Mouse (Mus musculus): ENCODE data around the gene Cyfip2.

The Cyfip2 gene

DNA sequence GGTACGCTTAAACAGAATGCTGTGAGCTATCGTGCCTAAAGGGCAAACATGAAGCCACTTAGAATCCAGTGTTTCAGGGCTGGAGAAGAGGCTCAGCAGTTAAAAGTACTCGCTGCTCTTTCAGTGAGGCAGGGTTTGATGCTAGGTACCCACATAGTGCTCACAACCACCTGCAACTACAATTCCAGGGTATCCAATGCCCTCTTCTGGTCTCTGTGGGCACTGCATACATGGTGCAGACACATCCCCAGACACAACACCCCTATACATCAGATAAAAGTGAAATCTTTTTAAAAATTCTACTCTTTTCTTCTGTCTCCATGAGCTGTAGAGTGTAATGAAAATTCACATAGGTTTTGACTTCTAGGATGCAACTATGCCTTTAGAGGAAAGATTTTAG lies 38.7 kb downstream of the Cyfip2 start:
- DNase-seq: no peak

DNA sequence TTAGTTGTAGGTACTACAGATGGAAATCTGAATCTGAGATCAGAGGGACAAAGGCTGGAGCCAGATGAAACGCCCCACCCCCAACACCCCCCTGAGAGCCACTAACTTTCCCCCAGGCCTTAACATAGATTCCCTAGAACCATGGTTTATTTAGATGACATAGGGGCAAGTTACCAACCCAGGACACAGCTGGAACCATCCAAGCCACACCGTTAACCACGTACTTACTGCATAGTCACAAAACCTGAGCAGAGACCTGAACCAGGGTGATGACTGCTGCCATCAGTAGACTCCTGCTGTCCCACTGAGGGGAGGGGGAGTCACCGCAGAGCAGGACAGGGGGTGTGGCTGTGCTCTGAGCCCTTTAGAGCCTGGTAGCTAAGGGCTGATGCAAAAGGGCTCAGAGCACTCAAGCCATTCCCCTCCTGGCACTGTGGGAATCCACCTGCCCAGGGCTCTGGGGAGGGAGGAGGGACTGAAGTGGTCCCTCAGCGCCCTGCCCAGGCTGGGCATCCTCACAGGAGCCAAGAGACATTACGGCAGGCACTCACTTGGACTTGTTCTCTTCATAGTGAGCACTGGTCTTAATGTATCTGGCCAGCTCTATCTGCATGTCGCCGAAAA lies 40.5 kb downstream of the Cyfip2 start:
- DNase-seq: no peak

DNA sequence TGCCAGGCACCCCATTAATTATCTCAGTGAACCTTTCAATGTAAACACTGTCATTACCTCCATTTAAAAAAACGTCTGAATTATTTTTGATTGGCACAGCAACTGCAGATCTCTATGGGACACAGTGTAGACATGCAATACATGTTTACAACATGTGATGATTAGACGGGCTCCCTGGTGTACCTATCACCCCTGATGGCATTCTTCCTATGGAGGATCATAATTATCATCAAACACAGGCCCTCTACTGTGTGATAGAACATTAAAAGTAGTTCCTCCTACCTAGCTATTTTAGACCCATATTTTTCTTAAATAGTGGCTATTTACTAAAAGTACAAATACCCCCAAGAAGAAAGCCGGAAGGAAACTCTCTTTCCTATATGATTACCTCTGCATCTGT lies 42.8 kb downstream of the Cyfip2 start:
- no peak for DNase-seq

DNA sequence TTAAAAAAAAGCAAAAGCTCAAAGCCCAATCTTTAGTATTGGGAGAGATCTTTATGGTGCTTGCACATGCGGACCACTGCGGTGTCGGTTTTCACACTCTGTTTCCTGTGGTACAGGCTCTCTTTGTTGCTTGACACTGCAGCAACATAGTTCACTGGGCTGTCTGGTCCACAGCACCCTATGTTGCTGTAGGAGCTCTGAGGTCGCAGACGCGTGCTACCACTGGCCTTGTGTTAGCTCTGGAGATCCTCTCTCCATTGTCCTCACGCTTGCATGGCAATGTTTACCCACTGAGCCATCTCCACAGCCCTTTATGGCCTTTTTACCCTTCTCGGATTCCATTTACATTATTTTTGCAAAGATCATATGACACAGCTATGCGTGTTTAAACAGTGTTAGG lies 43.3 kb downstream of the Cyfip2 start:
- no peak for DNase-seq

DNA sequence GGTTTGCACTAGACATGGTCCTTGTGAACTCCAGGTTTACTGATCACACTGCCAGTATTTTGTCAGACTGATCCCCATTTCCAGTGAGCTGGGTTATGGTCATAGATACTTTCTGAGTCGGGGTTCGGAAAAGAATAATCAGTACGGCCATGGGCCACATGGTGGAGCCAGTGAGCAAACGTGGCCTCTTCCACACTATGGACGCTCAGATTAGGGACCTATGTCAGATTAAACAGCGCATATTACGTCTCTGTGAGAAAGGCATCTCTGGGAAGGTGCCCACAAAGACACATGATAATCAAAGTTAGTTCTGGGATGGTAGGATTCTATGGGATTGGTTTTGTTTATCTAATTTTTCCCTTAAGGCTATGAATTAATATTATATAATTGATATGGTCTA lies 43.7 kb downstream of the Cyfip2 start:
- DNase-seq: peak; percentile 67

DNA sequence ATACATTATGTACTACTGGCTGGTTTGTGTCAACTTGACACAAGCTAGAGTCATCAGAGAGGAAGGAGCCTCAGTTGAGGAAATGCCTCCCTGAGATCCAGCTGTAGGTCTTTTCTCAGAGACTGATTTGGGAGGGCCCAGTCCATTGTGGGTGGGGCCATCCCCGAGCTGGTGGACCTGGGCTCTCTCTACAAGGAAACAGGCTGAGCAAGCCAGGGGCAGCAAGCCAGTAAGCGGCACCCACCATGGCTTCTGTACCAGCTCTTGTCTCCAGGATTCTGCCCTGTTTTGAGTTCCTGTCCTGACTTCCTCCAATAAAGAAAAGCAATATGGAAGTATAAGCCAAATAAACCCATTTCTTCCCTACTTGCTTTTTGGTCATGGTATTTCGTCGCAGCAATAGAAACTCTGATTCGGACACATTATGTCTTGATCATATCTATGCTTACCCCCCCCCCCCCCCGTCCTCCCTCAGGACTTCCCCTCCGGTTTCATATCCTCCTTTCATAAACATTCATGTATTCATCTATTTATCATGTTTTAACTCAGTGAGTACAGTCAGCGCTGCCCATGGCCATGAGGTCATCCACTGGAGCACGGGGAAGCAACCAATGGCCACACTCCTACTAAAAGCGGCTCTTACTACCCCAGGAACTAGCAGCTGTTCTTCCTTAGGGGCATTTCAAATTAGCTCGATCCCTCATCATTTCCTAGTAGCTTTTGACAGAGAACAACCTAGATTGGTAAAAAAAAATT lies 47.5 kb downstream of the Cyfip2 start:
- DNase-seq: no peak

DNA sequence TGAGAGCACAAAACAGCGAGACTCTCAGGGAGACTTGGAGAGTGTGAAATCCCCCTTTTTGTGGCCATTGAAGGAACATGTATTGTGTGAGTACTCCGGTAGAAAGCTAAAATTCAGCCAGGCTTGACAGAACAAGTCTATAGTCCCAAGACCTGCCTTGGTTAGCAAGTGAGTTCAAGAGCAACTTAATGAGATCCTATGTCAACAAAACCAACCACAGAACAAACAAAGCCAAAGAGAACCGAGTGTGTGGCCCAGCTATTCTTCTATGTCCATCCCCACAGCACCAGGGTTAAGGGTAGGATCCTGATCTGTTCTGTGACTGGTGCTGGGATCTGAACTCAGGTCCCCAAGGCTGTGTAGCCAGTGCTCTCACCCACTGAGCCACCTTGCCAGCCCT lies 48.1 kb downstream of the Cyfip2 start:
- no peak for DNase-seq

DNA sequence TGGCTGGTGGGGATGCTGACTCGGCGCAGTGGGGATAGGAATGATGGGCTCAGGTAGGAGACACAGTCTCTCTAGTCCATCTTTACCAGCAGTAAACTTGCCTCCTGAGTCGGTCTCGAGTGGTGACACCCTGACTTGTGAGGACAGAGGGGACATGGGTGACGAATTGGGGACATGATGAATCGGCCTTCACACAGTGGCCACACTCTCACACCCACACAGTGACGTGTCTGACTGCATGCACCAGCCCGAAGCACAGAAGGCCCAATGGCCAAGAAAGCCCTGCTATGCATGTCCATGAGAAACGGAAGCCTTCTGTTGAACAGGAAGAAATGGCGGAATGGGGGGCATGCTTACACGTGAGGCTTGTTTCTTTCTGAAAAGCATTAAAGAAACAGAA lies 49.4 kb downstream of the Cyfip2 start:
- no peak for DNase-seq

DNA sequence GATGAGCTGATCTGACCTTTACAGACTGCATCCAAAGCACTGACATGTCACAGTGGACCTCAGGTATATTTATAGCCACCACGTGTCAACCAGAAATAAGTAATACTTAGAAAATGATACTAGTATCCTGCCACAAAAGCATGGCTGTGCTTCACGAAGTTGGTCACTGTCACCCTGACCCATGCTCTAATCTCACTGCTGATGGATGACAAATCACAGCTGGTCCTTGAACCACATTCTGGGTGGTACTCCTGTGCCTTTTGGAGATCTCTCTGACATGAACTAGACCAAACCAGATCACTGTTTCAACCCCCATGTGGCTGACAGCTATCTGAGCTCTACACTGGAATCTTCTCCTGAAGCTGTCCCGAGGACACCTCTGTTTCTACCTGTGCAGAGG lies 49.8 kb downstream of the Cyfip2 start:
- no peak for DNase-seq

DNA sequence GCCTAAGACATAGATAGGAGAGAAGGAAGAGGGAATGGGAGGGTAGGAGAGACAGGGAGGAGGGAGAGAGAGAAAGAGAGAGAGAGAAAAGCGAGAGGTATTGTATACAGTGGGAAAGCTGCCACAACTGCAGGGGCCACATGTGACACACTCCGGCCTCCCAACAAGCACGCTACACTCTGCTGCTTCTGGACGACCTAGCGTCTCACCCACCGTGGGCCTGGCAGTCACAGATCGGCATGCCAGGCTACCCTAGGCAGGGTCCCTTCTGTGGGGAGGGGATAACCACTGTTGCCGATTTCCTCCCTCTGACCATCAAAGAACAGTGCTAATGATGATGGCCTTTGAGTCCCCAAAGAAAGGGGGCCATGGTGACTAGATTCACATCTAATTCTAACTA lies 53.9 kb downstream of the Cyfip2 start:
- no peak for DNase-seq

DNA sequence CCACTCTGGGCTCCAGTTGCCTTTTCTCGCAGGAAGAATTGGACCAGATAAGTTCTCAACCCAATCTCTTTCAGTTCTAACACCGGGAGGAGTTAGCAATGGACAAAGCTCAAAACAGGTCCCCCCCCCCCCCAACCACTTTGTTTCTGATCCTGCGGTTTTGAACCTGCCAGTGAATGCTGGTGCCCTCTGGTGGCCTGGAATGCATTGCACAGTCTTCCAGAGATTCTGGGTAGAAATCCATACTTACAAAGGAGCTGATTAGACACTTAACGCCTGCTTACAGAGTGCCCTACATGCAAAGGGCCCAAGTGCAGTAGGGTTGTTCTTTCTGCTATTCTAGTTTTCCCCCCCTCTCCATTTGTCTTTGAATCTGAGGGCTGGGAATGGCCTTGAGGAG lies 54.5 kb downstream of the Cyfip2 start:
- DNase-seq: peak; percentile 49

DNA sequence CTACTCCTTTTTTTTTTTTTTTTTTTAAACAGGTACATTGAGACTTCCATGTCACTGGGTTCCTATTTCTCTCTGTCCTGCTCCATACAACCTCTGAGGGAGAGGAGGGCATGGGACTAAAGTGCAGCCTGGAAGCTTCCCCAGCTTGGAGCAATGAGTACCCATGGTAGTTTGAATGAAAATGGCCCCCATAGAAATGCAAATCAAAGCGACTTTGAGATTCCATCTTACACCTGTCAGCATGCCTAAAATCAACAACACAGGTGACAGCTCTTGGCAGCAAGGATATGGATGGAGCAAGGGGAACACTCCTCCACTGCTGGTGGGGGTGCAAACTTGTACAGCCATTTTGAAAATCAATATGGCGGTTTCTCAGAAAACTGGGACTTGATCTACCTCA lies 57.4 kb downstream of the Cyfip2 start:
- DNase-seq: no peak

DNA sequence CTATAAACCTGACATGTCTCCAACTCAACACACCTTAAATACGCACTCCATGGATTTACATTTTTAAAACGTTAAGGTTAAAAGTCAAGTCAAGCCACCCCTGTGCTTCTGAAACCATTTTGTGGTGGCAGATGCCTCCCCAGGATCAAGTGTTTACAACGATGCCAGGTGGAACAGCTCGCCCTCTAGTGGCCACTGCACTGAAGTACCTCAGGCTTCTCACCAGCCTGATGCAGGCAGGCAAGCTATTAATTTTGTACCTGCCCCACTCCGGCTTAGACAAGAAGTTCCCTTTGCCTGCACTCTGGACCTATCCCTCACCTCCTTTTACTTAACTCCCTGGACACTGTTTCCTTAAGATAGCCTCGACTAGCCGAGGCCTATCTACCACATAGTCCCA lies 60.7 kb downstream of the Cyfip2 start:
- peak; percentile 75 for DNase-seq

DNA sequence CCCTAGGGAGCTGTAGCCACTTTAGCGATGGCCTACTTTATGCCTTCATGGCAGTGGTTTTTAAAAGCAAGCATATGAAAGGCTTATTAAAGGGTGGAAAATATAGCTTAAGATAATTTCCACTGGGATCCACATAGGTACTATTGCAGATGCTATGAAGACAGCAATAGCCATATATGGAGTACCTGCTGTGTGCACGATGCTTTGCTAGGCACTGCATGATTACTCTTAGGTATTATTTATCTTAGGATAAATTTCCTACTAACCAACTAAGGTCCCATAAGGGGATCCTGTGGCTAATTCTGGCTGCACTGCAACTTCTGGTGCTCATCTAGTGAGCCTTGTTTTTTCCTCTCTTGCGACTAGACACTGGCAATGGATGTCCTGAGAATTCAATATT lies 64.3 kb downstream of the Cyfip2 start:
- no peak for DNase-seq

DNA sequence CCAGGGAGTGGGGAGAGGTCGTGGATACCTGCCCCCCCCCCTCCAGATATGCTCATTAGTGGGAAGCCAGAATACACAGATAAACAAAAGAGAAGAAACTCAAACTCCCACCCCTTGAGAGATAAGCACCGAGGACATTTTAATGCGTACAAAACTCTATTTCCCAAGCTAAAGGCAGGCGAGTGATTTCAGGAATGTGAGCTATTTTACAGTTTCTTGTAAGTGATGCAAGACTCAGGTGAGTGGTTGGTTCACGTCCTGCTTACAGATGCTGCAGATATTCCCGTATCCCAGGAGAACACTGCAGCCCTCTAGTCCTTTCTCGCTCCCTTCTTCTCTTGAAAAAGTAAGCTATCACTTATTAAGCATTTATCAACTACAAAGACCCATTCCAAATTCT lies 66.3 kb downstream of the Cyfip2 start:
- DNase-seq: no peak

DNA sequence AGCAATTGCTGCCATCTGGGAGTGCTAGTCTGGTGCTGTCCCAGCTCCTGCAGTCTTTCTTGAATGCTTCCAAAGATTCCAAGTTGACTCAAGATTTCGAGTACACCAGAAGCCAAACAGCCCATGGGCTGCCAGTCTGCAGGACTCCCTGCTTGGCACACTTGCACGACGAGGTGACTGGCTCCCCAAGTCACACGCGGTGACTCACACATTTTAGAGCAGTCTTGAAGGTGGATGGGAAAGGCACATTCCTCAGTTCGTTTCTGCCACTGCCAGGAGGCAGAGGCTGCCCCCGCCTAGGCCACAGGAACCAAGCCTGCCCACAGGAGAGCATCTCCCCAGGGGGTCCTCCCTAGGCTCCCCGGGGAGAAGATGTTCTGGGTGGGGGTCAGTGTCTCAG lies 66.7 kb downstream of the Cyfip2 start:
- no peak for DNase-seq

DNA sequence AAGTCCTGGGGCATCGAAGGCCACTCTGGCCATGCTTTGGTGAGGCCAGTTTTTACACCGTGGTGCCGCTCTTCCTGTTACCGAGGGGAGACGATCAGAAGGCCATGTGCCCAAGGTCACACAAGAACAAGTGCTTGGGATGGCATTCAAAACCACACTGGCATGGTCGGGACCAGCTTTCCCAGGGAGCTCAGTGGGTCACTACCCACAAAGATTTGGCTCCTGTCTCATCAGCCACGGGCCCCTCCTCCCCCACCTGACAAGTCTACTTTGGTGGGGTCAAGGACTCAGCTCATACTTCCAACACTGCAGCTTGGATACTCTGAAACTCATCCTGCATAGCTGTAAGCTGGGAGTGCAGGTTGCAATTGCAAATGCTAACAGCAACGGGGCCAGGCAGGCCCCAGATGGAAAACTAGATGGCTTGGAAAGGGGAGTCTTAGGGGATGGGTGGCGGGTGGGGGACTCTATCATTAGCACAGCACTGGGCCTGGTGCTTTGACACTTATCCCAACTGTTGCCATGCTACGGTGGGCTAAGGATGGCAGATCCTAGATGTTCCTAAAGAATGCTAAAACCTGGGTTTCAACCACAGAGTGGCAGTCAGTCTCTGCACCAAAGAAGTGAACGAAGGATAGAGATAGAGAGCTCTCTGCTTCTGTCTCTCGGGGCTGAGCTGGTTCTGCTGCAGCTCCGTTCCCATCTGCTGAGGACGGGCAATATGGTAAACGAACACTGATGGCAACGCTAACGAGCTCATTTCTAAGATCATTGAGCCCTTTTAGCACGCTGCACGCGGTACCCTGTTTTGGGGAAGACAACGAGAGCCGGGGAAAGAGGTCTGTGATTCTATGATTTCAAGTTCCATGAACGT lies 67.7 kb downstream of the Cyfip2 start:
- no peak for DNase-seq

DNA sequence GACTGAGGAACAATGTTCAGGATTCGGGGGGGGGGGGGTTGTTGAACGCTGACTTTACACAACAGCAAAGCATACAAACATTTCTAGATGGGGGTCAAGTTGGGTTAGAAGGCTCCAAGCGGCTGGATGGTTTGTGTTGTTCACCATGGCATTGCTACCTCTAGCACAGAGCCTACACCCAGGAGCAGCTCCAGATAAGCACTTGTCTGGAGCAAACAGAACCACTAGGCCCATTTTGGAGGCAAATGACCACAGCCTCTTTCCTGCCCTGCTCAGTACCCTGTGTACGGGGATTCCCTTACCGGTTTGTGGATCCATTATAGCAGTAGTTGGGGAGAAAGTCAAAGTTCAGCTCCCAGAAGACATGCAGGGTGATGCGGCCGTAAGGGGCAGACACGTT lies 70.7 kb downstream of the Cyfip2 start:
- DNase-seq: no peak

DNA sequence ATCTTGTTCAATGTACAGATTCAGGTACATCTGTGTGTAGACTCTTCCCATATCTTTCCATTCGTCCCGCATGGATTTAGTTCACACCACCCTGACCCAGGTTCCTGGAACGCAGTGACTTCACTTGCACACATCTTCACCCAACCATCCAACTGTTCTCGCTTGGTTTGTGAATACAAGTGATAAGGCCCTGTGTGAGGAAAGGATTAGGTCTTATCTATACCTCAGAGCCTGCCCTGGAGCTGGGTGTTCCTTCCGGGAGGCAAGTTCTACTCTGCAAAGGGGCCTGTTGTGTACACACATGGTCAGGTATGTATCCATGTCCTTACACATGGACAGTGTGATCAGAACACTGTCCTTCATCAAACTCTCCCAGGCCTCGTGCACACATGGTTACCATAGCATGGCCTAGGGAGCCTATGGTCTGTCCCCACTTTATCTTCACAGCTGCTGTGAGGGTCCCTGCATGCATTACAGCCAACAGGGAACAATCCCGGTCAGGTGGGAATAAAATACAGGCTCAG lies 71.4 kb downstream of the Cyfip2 start:
- DNase-seq: no peak

DNA sequence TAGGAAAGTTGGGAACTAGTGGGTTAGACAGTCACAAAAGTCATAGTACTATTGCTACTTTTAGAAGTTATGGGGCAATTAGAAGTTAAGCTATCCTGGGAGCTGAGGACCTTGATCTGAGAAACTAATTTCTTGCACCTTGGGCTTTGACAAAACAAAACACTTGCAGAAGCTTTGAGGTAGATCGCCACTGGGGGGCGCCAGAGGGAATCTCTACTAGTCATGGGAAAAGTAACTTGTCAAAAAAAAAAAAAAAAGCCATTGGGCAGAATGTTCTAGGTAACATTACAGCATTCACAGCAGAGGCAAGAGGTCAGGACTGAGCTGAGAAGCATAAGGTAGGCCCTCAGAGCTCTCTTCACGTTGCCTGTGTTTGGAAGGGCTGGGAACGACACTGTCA lies 75.7 kb downstream of the Cyfip2 start:
- peak; percentile 92 for DNase-seq

DNA sequence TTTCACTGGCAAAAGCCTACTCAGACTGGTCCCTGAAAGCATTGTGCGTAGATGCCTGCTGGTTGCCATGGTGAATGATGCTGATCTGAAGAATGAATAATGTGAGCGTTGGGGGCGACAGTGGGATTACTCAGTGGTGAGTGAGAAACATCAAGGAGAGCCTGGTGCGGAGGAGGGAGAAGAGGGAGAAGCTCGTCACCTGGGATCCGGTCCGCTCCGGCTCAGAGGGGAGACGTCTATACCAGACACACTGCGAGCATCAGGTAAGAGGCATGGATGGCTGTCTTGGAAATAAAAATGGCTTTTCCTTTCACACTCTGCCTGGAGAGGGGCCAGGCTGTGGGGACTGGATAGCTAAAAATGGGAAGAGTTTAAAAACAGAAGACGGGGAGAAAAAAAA lies 77.3 kb downstream of the Cyfip2 start, which contains the start of gene Fndc9:
Gene Fndc9, plus strand, starts transcription at position 198 of the 400 bp plus-strand sequence.
- DNase-seq: peak; percentile 71

DNA sequence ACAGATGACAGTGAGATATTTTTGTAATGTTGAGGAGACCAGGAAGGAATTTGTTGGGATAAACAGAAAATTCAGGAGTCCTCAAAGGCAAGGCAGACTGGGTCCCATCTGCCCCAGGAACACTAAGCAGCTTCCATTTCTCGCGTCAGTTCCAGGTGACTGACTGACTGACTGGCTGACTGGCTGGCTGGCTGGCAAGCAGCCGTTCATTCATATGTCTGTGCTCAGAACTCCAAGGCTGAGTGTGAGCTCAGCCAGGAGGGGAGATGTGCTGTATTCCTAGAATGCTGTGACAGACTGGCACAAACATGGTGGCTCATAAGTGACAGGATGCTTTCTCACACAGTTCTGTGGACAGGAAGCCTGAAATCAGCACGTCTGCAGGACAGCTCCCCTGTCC lies 78.7 kb downstream of the Cyfip2 start:
- no peak for DNase-seq

DNA sequence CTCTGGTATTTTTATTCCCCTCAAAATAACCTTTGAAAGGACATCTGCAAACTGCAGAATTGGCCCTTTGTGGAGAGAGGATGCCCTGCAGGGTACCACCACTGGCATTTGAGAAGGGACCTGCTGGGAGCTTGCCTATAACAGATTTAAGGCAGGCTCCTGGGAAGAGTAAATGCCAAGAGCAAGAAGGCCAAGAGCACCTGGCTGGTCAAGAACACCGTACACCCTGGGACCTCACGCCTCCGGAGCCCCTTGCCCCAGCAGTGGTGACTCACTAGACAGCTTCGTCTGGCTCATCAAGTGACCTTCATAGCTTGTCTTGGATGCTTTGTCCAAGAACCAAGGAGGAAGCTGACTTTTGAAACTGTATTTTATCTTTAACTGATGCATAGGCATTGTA lies 79.9 kb downstream of the Cyfip2 start:
- DNase-seq: no peak

DNA sequence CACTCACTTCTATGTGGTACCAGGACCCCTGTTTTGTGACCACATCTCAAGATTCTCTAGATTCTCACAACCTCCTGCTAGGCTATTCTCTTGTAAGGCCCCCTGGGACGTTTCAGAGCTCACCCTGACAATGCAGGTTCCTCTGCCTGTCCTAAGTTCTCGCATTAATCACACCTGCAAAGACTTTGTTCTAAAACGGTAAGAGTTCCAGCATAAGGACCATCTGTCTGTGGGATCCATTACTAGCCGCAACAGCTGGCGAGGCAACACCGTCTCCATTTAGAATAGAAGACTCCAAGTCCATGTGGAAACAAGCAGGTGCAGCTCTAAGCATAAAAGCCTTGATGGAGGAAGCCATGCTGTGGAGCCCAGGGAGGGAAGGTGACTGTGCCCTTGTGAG lies 82.5 kb downstream of the Cyfip2 start:
- DNase-seq: no peak
